Mouse (Mus musculus) liver, embryonic 12.5 days (tissue): Measurements from ENCODE around the gene Mnd1. TPM values are rescaled to one million over a fixed set of nuclear protein-coding genes. Genes with fewer than 3 reads are reported as not detected.

Source experiments
- ATAC-seq: fragments of 200-750 bp; cut with Nextera tagmentation; 2 replicates; pipeline ENCODE4 v1.8.0; 2017; ENCODE audit warnings: moderate number of reproducible peaks, mild to moderate bottlenecking, moderate library complexity
- H3K27ac ChIP-seq: fragments of 300-500 bp; sonication (generic); 2 replicates; pipeline ENCODE4 v1.5.1; 2016; ENCODE audit warnings: mild to moderate bottlenecking
- H3K27me3 ChIP-seq: fragments of 300-500 bp; sonication (generic); replicated peaks from 2 replicates; pipeline ENCODE4 v1.6.1; 2016; ENCODE audit warnings: mild to moderate bottlenecking, moderate library complexity
- H3K36me3 ChIP-seq: fragments of 300-500 bp; sonication (generic); 2 replicates; pipeline ENCODE4 v1.6.1; 2016; ENCODE audit warnings: mild to moderate bottlenecking, moderate library complexity
- H3K4me1 ChIP-seq: fragments of 300-500 bp; sonication (generic); 2 replicates; pipeline ENCODE4 v1.6.1; 2016
- H3K4me2 ChIP-seq: fragments of 300-500 bp; sonication (generic); 2 replicates; pipeline ENCODE4 v1.6.1; 2016; ENCODE audit warnings: mild to moderate bottlenecking, moderate library complexity
- H3K4me3 ChIP-seq: fragments of 300-500 bp; sonication (generic); 2 replicates; pipeline ENCODE4 v1.5.1; 2016; ENCODE audit warnings: mild to moderate bottlenecking, moderate library complexity
- H3K9ac ChIP-seq: fragments of 300-500 bp; sonication (generic); 2 replicates; pipeline ENCODE4 v1.6.1; 2016; ENCODE audit warnings: mild to moderate bottlenecking, moderate library complexity
- H3K9me3 ChIP-seq: fragments of 300-500 bp; sonication (generic); replicated peaks from 2 replicates; pipeline ENCODE4 v1.6.1; 2016; ENCODE audit warnings: mild to moderate bottlenecking, moderate library complexity
- WGBS: fragments of 180-500 bp; shearing (Covaris S2); methylation state at CpG from one replicate; pipeline ENCODE4 v1.1.7; 2016; ENCODE audit not compliant: insufficient replicate concordance; 5-methylcytosine and 5-hydroxymethylcytosine counted together
- polyA plus RNA-seq: library from polyadenylated mRNA; unstranded; fragments of >200 nt; fragmentation: Nextera tagmentation; extraction: Ambion mirVana; gene quantifications from 2 replicates; pipeline ENCODE4 v1.2.1, GENCODE M21; 2016

Gene Mnd1
- polyA plus RNA-seq, 1 experiment from 2014 or later, result 12.3 TPM

- Histone ChIP-seq H3K27ac (no peak overlapping the region), H3K27me3 (no peaks in the 10 kb centered on the region), H3K9ac (no peak overlapping the region), H3K36me3 (no peaks in the 10 kb centered on the region), H3K9me3 (no peaks in the 10 kb centered on the region), H3K4me1 (no peaks in the 10 kb centered on the region), H3K4me3 (no peak overlapping the region), H3K4me2 (no peak overlapping the region)
- 65% methylated on average over 2 of the region's 2 CpGs for WGBS
- ATAC-seq, result no peak
Measured at GRCm38 (mm10) chr3:84180304-84180703, 24.7 kb upstream of the Mnd1 start.

- 57% methylated on average over 2 of the region's 2 CpGs for WGBS
- no peak for ATAC-seq
Measured at GRCm38 (mm10) chr3:84177834-84178233, 22.2 kb upstream of the Mnd1 start.

GRCm38 (mm10) chr3:84175337-84176315 lies 20.0 kb upstream of the Mnd1 start:
- WGBS, result 49% methylated on average over 7 of the region's 7 CpGs
- no peak for ATAC-seq

More at GRCm38 (mm10) chr3:84177834-84178233, 22.2 kb upstream of the Mnd1 start:
- Histone ChIP-seq H3K4me3 (no peak overlapping the region), H3K27ac (no peak overlapping the region), H3K4me1 (no peaks in the 10 kb centered on the region), H3K9ac (no peak overlapping the region), H3K27me3 (0 out of 2 replicates have a peak, but pooled peaks cover 3% of the 10 kb centered on the region), H3K4me2 (no peak overlapping the region), H3K36me3 (no peaks in the 10 kb centered on the region), H3K9me3 (no peaks in the 10 kb centered on the region)

GRCm38 (mm10) chr3:84173581-84174154 lies 18.1 kb upstream of the Mnd1 start, which contains the start of gene Gm6525:
Gene Gm6525 (plus strand): TSS chr3:84174104.
- Histone ChIP-seq H3K4me2 (no peak within 1 kb of the TSS), H3K9ac (no peak within 1 kb of the TSS), H3K4me3 (no peak within 1 kb of the TSS), H3K4me1 (peaks cover 4% of the 10 kb centered on the region; the same call in 1 of the 2 replicates), H3K36me3 (no peaks in the 10 kb centered on the region), H3K27ac (no peak within 1 kb of the TSS), H3K27me3 (0 out of 2 replicates have a peak, but pooled peaks cover 8% of the 10 kb centered on the region), H3K9me3 (no peaks in the 10 kb centered on the region)
- ATAC-seq, result no peak
- 78% methylated on average over 11 of the region's 11 CpGs for WGBS

More at GRCm38 (mm10) chr3:84175337-84176315, 20.0 kb upstream of the Mnd1 start:
- Histone ChIP-seq H3K27me3 (0 out of 2 replicates have a peak, but pooled peaks cover 3% of the 10 kb centered on the region), H3K4me3 (no peak overlapping the region), H3K9ac (no peak overlapping the region), H3K36me3 (no peaks in the 10 kb centered on the region), H3K9me3 (no peaks in the 10 kb centered on the region), H3K4me1 (peaks cover 4% of the 10 kb centered on the region; the same call in 1 of the 2 replicates), H3K4me2 (no peak overlapping the region), H3K27ac (no peak overlapping the region)

- Histone ChIP-seq H3K27ac (no peak overlapping the region), H3K9ac (no peak overlapping the region), H3K4me3 (no peak overlapping the region), H3K4me2 (peak overlapping the region; percentile 43), H3K36me3 (no peaks in the 10 kb centered on the region), H3K9me3 (no peaks in the 10 kb centered on the region), H3K4me1 (peaks cover 4% of the 10 kb centered on the region; the same call in 1 of the 2 replicates), H3K27me3 (0 out of 2 replicates have a peak, but pooled peaks cover 8% of the 10 kb centered on the region)
- 24% methylated on average over 11 of the region's 11 CpGs for WGBS
- ATAC-seq, result no peak
Measured at GRCm38 (mm10) chr3:84172406-84172805, 16.8 kb upstream of the Mnd1 start.

GRCm38 (mm10) chr3:84169393-84170005 lies 13.9 kb upstream of the Mnd1 start:
- H3K27me3 ChIP-seq, result 0 out of 2 replicates have a peak, but pooled peaks cover 6% of the 10 kb centered on the region

GRCm38 (mm10) chr3:84168943-84169342 lies 13.4 kb upstream of the Mnd1 start:
- H3K27me3 ChIP-seq, result 0 out of 2 replicates have a peak, but pooled peaks cover 6% of the 10 kb centered on the region
- no peak overlapping the region for H3K9ac ChIP-seq
- no peaks in the 10 kb centered on the region; the same call in 1 of the 2 replicates for H3K36me3 ChIP-seq
- H3K27ac ChIP-seq, result no peak overlapping the region
- WGBS, result 56% methylated on average over 6 of the region's 6 CpGs
- H3K4me3 ChIP-seq, result no peak overlapping the region
- H3K4me2 ChIP-seq, result no peak overlapping the region
- ATAC-seq, result no peak
- peaks cover 4% of the 10 kb centered on the region; the same call in 1 of the 2 replicates for H3K4me1 ChIP-seq
- H3K9me3 ChIP-seq, result no peaks in the 10 kb centered on the region

More at GRCm38 (mm10) chr3:84169393-84170005, 13.9 kb upstream of the Mnd1 start:
- Histone ChIP-seq H3K4me1 (peaks cover 4% of the 10 kb centered on the region; the same call in 1 of the 2 replicates), H3K36me3 (no peaks in the 10 kb centered on the region; the same call in 1 of the 2 replicates), H3K9me3 (no peaks in the 10 kb centered on the region), H3K4me2 (no peak overlapping the region), H3K9ac (no peak overlapping the region), H3K27ac (no peak overlapping the region), H3K4me3 (no peak overlapping the region)
- ATAC-seq, result no peak
- WGBS, result 59% methylated on average over 8 of the region's 8 CpGs

GRCm38 (mm10) chr3:84166073-84166472 lies 10.5 kb upstream of the Mnd1 start:
- Histone ChIP-seq H3K27me3 (0 out of 2 replicates have a peak, but pooled peaks cover 6% of the 10 kb centered on the region), H3K9ac (no peak overlapping the region), H3K4me3 (no peak overlapping the region), H3K36me3 (no peaks in the 10 kb centered on the region; the same call in 1 of the 2 replicates), H3K4me2 (no peak overlapping the region), H3K9me3 (no peaks in the 10 kb centered on the region), H3K27ac (no peak overlapping the region), H3K4me1 (no peaks in the 10 kb centered on the region)
- no peak for ATAC-seq
- 70% methylated on average over 5 of the region's 5 CpGs for WGBS

- no peak overlapping the region for H3K27ac ChIP-seq
Measured at GRCm38 (mm10) chr3:84165391-84165790, 9.8 kb upstream of the Mnd1 start.

GRCm38 (mm10) chr3:84157559-84158350 lies 2.2 kb upstream of the Mnd1 start:
- Histone ChIP-seq H3K9ac (no peak overlapping the region), H3K36me3 (0 out of 2 replicates have a peak, but pooled peaks cover 4% of the 10 kb centered on the region), H3K4me3 (no peak overlapping the region), H3K27ac (no peak overlapping the region), H3K9me3 (no peaks in the 10 kb centered on the region), H3K4me2 (no peak overlapping the region), H3K27me3 (no peaks in the 10 kb centered on the region), H3K4me1 (peaks cover 18% of the 10 kb centered on the region)
- no peak for ATAC-seq
- 73% methylated on average over 4 of the region's 4 CpGs for WGBS

More at GRCm38 (mm10) chr3:84165391-84165790, 9.8 kb upstream of the Mnd1 start:
- ATAC-seq, result no peak
- H3K4me2 ChIP-seq, result no peak overlapping the region
- H3K36me3 ChIP-seq, result no peaks in the 10 kb centered on the region; the same call in 1 of the 2 replicates
- no peaks in the 10 kb centered on the region for H3K4me1 ChIP-seq
- WGBS, result 78% methylated on average over 3 of the region's 3 CpGs
- no peaks in the 10 kb centered on the region for H3K9me3 ChIP-seq
- no peak overlapping the region for H3K4me3 ChIP-seq
- no peak overlapping the region for H3K9ac ChIP-seq
- 0 out of 2 replicates have a peak, but pooled peaks cover 6% of the 10 kb centered on the region for H3K27me3 ChIP-seq

- 72% methylated on average over 4 of the region's 4 CpGs for WGBS
- H3K4me1 ChIP-seq, result peaks cover 18% of the 10 kb centered on the region
- no peak overlapping the region for H3K9ac ChIP-seq
- H3K27ac ChIP-seq, result no peak overlapping the region
- 0 out of 2 replicates have a peak, but pooled peaks cover 4% of the 10 kb centered on the region for H3K36me3 ChIP-seq
- no peaks in the 10 kb centered on the region for H3K9me3 ChIP-seq
- H3K4me2 ChIP-seq, result no peak overlapping the region
- H3K27me3 ChIP-seq, result no peaks in the 10 kb centered on the region
- ATAC-seq, result no peak
- no peak overlapping the region for H3K4me3 ChIP-seq
Measured at GRCm38 (mm10) chr3:84157011-84157410, 1.4 kb upstream of the Mnd1 start.
